Mouse (Mus musculus) CH12F3 (cell line): ENCODE measurements around the gene Dnajb3.
"Not testable (repeated sequence)": the region's sequence is repeated elsewhere in the genome, so short reads cannot be mapped to it uniquely, and the experiment has no call there.

ENCODE experiments used
- in situ Hi-C: fragments of 300-500 bp; cut with MboI; formaldehyde crosslinking; loops from 2 replicates; pipeline ENCODE4 v1.14.3; 2020; ENCODE audit warnings: low sequenced_read_pairs

The Dnajb3 gene

GRCm38 (mm10) chr1:88232664-88233380, 27.2 kb upstream of the Dnajb3 start:
- in situ Hi-C loops = no loop called here

DNA sequence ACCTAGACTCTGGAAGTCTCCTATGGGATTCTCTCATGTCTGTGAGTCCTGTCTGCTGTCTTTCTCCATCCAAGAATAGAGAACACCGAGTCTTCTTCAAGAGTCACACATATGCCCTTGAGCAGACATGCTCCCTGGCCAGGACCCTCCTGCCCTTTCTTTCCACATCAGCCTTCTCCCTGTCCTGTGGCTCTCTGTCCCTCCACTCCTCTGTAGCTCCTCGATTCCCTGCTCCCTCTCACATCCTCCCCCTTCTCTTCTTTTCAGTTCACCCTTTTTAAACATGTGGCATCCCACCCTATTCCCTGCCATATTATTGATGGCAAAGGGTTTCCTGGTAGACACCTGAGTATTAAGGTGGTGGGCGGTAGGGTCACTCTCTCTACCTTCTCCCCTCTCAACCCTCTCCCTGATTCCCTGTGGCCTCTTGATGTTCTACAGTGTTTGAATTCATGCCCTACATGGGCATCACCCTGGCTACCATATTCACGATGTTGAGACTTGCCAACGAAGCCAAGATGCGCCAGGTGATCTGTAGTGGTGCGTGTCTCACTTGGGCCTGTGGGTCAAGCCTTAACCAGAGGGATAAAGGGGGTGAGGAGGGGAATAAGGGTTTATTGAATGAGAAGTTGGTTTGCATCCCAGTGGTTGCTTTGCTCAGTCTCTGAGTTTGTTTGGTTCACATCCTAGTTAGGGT, 26.4 kb upstream of the Dnajb3 start:
- in situ Hi-C loops = no loop called here

DNA sequence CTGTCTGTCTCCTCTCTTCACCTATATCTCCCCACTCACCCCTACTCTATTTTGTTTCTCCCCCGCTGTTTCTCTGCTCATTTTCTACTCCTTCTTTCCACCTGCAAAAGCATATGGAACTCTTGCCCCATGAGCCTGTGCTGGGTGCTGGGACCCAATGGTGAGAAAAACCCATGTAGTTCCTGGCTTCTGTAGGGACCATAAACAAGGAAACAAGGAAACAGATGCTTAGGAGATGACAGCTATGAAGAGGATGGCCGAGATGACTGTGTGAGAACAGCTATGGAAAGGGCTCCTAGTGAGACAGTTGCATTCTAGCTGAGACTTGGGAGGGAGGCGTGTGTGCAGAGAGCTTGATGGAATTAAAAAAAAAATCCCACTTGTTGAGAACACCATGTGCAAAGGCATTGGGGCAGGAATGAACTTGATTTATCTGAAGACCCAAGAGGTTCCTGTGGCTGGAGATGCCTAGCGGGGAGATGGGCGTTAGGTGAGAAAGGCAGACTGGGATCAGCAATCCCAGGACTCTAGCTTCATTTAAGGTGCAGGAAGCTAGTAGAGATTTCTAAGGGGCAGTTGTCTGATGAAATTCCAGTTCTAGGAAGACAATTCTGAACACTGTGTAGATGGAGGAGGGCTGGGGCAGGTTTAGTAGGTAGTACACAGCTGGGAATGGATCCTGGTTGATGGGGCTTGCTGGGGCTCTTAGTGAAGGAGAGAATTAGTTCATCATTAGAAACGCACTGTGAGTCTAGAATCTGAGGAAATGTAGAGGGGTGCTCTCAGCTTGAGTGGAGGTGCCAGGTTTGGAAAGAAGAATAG, 25.6 kb upstream of the Dnajb3 start:
- in situ Hi-C loops = no loop called here

DNA sequence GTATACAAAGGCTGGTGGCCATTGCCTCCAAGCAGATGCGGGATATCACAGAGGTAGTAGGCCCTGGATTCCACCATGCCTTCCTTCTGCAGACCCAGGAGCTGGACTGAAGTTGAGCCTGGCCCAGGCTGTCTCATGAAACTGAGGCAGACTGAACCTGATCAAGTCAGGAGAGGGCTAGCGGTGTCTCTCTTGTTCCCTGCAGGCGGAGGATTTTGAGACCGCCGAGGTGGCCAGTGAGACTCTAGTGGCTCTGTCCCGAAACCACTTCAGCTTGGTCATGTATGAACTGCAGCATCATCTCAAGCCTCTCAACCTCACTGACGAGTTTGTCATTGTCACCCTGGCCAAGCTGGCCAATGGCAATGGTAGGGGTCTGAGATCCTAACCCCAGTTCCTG, 24.8 kb upstream of the Dnajb3 start:
- in situ Hi-C loops = no loop called here

GRCm38 (mm10) chr1:88229986-88230385, 24.4 kb upstream of the Dnajb3 start:
- in situ Hi-C loops = no loop called here

GRCm38 (mm10) chr1:88229566-88229965, 24.0 kb upstream of the Dnajb3 start:
- in situ Hi-C loops = no loop called here

DNA sequence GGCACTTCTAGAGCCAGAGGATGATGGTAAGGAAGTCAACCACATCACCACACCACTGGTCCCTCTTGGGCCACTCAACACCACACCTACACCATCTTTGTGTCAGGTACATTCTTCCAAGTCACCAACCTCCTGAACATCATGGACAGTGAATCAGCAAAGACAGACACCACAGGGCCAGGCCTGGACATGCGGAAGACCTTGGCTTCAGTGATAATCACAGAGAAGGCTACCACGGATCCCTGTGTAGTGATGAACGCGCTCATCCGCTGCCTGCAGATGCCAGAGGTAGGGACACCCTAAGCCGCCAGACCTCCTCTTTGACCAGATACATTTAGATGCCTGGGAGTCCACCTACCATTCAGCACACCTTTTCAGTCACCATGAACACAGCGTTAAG, 22.5 kb upstream of the Dnajb3 start:
- in situ Hi-C loops = no loop called here

DNA sequence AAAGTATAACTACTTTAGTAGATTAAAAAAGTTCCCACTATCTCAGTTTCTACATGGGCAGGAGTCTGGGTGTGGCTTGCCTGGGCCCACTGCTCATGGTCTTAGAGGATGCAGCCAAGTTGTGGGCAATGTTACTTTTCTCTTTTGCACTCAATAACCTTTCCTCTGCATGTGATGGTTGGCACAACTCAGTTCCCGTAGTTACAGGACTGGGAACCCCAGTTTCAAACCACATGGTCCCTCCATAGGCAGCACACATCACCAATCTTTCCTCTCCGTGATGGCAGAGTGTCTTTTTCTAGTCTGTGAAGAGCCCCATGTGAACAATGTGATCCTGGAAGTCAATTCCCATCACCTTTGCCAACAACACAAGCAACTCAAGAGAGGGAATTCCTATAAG, 21.9 kb upstream of the Dnajb3 start:
- in situ Hi-C loops = no loop called here

DNA sequence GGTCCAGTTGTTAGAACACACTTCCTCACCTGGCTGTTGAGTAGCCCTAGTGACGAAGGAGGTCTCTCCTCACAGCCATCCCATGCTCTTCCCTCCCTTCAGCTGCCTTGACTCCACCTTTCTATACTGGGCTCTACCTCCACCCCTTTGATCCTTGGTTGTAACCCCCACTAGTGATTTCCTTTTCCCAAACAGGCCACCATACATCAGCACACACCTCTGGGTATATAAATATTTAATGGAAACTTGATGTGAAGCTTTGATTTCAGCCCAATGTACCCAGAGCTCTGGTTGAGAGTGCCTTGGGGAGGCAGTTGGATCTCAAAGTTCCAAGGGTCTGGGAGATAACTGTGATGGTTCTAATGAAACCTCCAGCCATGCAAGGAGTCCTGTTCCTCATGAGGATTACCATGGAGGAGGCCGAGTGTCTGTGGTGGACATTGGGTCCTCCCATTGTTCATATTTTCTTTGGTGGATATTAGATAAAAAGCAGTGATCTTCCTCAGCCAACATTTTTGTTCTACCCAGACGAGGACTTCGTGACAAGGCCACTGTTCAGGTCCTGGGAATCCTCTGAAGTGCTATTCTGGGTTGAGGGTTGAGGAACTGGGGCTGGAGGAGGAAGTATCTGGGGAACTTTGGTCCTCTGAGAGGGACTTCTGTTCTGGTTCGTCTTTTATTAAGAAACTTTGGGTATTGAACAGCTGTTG, 21.2 kb upstream of the Dnajb3 start, which contains the start of gene Mroh2a:
Gene Mroh2a (plus strand): TSS at position 317 of the 710 bp plus-strand sequence.
- in situ Hi-C loops = no loop called here

DNA sequence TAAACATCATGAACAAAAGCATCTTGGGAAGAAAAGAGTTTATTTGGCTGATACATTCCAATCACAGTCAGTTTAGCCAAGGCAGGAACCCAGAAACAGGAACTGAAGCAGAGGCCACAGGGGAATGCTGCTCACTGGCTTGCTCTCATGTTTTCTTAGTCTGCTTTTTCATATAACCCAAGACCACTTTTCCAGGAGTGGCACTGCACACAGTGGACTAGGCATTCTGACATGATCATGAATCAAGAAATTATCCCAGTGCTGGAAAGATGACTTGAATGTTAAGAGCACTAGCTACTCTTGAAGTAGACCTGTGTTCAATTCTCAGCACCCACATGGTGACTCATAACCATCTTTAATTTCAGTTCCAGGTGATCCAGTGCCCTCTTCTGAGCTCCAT, 20.2 kb upstream of the Dnajb3 start:
- in situ Hi-C loops = no loop called here

DNA sequence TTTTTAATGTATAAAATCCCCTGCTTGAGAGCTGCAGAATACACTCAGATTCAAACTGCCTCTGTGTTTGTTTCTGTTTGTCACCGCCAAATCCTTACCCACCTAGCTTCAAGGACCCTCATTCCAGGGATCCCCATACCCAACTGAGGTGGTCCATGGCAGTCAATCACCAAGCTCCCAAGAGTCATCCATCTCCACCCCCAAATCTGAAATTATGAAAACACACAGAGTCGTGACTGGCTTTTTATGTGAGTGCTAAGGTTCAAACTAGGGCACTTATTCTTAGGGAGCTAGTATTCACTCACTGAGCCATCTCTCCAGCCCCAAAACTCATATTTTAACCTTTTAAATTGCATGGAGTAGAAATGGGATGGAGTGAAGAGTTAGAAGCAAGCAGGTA, 19.7 kb upstream of the Dnajb3 start:
- in situ Hi-C loops = not testable (repeated sequence)

GRCm38 (mm10) chr1:88224029-88224776, 18.6 kb upstream of the Dnajb3 start:
- in situ Hi-C loops = no loop called here

GRCm38 (mm10) chr1:88223591-88223990, 18.0 kb upstream of the Dnajb3 start:
- in situ Hi-C loops = no loop called here

DNA sequence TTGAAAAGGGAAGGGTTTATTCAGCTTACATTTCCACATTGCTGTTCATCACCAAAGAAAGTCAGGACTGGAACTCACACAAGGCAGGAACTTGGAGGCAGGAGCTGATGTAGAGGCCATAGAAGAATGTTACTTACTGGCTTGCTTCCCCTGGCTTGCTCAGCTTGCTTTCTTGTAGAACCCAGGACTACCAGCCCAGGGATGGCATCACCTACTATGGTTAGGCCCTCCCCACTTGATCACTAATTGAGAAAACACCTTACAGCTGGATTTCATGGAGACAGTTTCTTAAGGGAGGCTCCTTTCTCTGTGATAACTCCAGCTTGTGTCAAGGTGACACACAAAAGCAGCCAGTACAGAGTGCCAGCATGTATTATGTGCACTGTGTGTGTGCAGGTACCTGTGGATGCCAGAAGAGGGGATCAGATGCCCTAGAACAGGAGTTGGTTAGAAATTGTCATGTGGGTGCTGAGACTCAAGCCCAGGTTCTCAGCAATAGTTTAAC, 17.5 kb upstream of the Dnajb3 start:
- in situ Hi-C loops = not testable (repeated sequence)

- in situ Hi-C loops = no loop called here
Measured at GRCm38 (mm10) chr1:88222216-88222615, 16.6 kb upstream of the Dnajb3 start.

- in situ Hi-C loops = no loop called here
Measured at GRCm38 (mm10) chr1:88220336-88220735, 14.8 kb upstream of the Dnajb3 start.

GRCm38 (mm10) chr1:88219054-88219453, 13.5 kb upstream of the Dnajb3 start:
- in situ Hi-C loops = no loop called here

- in situ Hi-C loops = no loop called here
Measured at GRCm38 (mm10) chr1:88218591-88218990, 13.0 kb upstream of the Dnajb3 start.

DNA sequence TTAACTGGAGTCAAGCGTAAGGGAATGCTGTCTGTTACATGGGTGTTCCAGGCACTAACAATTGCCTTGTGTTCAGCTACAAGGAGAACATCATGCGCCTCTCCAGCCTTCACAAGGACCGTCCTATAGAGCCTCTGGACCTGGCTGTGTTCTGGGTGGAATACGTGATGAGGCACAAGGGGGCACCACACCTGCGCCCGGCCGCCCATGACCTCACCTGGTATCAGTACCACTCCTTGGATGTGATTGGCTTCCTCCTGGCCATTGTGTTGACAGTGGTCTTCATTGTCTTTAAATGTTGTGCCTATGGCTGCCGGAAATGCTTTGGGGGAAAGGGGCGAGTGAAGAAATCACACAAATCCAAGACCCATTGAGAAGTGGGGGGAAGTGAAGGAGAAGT, 12.5 kb upstream of the Dnajb3 start:
- in situ Hi-C loops = no loop called here

DNA sequence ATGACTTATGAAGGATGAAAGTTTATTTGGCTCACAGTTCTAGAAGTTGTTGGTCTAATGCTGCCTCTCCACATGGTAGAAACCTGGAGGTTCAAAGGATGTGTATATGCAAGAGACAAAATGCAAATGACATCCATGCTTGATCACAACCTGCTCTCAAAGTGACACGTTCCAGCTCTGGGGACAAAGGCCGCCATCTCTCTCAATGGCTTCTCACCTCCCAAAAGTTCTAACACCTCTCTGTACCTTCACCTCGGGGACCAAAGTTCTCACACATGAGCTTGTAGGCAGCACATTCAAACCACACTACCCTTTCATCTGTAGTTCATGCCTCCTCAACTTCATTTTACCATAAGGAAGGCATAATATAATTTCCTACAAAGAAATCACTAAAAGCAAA, 12.0 kb upstream of the Dnajb3 start:
- in situ Hi-C loops = no loop called here
